Mouse (Mus musculus): ENCODE data around the gene Hoxb9. TPM values are rescaled to one million over a fixed set of nuclear protein-coding genes. Genes with fewer than 3 reads are reported as not detected.
A peak's percentile ranks its signal among the peaks of the same experiment; 100 is the strongest.

The Hoxb9 gene
- 202 and 263 TPM in 2 replicates for total RNA-seq (2021)
- long read RNA-seq, partial matches to known transcripts, result 0 of 4 reads
- long read RNA-seq, other reads (novel, unspliced or antisense), result 3 of 4 reads

DNA sequence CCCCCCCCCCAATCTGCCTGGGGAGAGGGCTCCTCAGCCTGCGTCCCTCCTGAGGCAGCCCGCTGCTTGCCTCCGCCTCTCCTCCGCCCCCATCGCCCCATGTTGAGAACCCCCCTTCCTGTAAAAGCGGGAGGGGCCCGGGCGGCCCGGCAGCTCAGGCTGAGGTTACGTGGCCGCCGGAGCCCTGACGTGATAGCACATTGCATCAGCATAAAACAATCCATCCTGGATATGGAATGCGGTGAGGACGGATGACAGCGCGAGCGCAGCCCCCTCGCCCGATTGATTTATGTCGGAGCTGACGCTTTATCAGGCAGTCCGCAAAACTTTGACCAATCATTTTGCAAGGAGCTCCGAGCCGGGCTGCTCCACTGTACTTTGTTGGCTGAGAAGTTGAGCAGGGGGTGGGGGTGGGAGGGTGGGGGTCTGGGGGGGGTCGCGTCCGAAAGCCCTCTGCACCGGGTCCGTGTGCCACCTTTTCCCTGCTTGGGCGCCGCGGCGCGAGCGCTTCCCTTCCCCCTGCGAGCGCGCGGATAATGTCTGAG lies at the start of gene Hoxb9:
Gene Hoxb9, plus strand, starts transcription at position 462 of the 545 bp plus-strand sequence.
- peak; percentile 89 for DNase-seq

DNA sequence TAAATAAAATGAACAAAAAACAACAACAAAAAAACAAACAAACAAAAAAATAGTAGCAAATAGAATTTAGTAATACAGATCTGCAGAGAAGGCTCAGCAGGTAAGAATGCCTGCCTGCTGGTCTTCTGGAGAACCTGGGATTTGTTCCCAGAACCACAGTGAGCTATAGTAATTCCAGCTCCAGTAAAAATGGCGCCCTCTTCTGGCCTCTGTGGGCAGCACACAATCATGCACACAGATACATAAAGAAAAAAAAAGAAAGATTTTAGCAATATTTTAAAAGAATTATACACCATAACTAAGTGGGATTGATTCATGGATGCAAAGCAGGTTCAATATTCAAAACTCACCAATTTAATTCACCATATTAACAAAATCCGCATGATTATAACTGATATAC lies 47.4 kb upstream of the Hoxb9 start:
- DNase-seq, result no peak

DNA sequence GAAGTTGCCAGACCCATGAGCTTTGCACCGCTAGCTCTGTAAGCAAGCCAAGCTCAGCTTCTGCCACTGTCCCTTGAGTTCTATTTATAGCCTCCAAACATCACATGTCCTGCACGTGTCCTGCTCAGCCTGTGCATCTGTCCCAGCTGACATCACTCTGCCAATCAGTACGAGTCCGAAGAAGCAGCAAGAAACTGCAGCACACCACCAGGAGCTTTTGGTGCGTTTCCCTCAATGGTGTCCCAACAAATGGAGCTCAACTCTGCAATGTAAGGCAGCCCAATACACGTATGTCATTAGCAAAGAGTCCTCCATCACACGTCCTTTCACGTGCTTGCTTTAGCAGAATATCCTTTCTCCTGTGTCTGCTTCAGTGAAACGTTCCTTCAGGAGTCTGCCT lies 43.6 kb upstream of the Hoxb9 start:
- DNase-seq, result no peak

DNA sequence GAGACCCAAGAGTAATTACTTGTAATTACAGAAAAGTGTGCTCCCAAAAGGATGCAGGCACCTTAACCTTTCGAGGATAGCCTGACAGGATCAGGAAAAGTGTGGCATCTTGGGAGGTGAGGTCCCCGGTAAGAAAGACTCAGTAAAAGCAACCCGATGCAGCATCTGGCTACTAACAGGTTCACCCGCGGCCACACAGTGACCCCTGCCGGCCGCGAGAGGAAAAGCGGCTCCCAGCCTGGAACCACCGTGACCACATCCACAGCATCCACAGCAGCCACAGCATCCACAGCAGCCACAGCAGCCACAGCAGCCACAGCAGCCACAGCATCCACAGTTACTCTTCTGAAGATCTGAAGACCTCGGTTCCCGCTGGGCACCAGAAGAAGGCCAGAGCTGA lies 36.4 kb upstream of the Hoxb9 start:
- DNase-seq, result peak; percentile 65

DNA sequence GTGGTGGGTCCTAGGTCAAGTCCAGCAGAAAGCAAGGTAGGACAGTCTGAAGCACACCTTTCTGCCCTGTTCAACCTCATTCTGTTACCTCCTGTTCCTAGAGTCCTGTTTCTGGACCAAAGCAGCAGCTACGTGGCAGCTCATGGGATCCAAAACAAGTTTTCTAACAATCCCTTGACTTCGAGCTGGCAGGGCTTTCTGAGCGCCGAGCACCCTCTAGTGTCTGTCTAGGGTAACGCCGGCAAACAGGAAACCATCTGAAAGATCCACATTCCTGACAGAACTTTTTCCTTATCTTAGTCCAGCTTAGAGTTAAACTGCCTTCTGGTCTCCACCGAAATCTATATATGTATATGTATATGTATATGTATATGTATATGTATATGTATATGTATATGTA lies 31.0 kb upstream of the Hoxb9 start:
- DNase-seq, result peak; percentile 53

DNA sequence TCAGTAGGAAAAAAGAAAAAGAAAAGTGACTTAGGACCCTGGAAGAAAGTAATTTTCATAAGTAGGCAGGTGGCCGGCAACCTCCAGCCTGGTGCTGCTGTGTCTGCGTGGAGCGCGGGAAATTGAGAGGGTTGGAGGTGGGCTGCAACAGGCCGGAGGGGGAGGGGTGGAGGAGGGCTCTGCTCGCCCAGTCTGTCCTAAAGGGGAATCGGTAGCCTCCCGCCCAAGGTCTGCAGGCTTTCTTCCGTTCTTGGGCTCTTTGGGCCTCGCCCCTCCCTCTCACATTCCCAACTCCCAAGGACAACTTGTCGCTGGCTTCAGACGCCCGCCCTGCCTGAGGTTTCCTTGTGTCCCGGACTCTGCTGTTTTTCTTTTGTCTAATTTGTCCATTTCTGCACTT lies 20.4 kb upstream of the Hoxb9 start:
- DNase-seq, result peak; percentile 68

DNA sequence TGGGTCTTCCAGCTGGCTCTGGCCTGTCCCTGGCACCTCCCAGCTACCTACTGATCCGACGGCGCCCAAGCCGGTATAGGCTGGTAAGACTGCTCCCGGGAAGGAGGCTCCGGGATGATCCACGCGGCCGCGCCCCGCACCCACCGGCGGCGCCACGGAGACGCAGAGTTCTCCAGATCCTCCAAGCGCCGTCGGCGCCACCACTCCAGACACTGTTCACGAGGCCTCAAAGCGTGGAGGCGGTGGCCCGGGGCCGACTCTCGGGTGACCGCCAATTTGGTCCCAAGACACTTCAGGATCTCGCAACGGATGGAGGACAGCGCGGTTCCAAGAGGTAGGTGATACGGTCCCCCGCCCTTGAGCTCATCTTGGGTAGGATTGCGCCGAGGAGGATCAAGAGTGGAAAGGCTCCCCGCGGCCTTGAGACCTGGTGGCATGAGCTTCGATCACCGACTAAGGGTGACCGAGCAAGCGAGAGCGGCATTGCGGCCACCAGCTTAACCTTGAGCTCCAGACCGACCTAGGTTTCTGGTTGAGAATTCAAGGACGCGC lies 19.7 kb upstream of the Hoxb9 start:
- DNase-seq, result peak; percentile 49

DNA sequence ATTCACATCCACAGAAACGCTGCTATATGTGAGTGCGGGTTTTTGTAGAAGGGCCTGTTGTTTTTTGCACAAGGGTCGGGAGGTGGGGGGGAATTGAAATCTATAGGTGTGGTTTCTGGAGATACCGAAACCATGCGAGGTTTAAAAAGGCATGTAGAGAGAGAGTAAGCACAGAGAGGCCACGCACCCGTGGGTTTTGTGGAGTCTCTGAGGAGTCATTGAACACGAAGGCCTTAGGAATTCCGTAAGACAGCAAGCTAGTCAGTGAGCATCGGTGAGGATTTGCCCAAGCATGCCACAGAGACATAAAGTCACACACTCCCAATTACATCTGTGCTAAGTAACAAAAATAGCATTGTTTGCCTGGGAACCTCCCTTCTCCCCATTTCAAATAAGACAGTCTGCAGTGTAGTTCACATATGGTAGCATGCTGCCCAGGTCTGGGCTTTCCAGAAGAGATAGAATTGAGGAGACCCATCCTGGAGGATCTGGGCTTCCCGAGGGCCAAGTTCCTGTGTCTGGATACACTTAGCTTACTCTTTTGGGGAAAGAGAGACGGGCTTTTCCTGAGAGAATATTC lies 18.6 kb upstream of the Hoxb9 start:
- DNase-seq, result no peak

DNA sequence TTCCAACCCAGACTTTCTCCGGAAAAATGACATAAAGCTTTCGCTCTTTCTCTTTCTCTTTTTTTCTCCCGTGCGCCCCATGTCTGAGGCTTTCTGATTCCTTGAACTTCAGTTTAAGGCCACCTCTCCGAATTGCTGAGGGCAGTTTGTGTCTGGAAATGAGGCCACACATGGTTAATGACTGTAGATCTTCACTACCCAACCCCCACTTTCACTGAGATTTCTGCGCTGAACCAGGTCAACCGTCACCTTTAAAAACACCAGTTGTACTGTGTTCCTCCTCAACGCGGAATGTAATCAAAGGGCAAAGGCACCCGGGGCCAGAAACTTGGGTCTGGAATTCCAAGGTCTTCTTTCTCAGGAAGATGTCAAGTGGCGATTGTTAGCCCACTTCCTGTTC lies 17.0 kb upstream of the Hoxb9 start:
- DNase-seq, result no peak

DNA sequence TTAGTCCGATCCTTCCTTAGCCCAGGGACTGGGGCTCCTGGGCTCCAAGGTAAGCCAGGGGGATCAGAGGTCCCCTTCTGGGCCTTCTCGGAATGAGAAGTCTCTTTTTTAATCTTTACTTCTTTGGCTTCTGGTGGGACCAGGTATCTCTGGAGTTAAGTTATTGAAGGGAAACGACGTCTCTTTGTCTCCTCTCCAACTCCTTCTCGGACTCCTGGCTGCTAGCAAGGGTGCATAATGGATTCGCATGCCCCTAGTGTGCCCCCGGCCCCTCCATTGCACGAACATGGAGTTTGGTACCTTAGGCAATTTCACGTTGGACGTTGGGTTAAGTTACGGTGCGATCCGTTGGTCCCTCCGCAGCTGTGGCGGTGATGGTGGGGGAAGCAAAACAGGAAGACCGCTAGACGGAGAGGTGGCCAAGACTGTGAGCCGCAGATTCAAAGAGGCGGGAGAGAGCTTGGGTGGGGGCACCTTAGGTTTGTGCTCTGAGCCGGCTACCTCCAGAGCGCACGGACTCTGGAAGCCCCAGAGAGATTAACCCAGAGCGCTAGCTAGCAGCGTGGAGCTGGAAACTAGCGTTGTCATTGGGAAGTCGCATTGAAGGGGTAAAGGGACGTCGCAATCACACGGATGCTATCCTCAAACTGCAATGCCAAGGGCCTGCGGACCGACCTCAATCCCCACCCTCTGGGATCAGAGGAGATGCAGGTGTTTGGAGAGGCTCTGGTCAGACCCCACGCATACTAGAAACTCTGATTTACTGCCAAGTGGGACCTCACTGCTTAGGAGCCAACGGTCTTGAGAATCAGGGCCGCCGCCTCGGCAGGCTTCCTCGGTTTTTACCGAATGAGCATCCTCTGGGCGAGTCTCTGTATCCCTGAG lies 15.9 kb upstream of the Hoxb9 start:
- no peak for DNase-seq

DNA sequence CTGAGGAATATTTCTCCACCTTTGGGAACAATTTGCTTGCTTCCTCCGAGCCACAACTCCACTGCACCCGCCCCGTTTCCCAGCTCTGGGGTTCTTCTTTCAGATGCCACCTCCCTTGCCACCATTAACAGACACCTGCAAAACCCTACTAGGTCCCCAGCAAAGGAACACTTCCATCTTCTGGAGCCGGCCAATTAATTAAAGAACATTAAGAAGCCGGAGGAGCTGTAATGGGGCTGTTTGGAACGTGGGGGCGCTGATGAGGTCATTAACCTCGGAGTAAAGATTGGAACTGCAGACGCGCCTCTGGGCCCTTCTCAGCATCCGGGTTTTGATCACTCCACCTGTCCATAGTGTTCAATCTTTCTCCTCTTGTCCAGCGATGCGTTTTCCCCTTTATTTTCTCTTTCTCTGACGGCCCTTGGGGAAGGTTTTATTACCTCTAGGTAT lies 15.2 kb upstream of the Hoxb9 start:
- DNase-seq, result no peak

DNA sequence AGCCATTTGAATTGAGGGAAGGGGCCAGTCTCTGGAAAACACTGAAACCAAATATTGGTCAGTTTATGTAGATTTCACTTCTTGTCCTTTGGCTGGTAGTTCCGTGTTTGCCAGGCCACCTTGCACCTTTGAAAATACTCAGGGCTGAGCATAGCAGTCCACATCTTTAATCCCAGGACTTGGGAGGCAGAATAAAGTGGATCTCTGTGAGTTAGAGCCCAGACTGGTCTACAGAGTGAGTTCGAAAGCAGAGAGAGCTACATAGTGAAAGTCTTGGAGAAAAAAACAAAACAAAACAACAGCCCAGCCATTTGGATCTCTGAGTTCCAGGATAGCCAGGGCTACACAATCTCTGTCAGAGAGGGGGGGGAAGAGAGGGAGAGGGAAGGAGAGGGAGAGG lies 14.1 kb upstream of the Hoxb9 start:
- no peak for DNase-seq

DNA sequence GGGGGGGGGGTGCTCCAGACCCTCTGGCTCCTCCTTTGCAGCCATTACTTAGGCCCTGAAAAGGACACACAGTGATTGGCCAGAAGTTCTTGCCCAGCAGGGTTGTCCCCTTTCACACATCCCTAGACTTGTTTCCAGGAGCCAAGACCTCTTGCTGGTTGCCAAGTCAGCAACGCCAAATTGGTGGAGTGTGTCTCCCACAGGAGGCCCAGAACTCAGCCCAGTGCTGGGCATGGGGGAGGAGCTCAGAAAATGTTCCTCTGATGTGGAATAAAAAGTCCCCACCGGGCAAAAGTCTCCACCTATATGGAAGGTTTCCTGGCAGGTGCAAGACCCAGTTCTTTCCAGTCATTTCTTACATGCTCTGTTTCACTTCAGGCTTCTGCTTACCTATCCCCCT lies 12.2 kb upstream of the Hoxb9 start:
- DNase-seq, result no peak

DNA sequence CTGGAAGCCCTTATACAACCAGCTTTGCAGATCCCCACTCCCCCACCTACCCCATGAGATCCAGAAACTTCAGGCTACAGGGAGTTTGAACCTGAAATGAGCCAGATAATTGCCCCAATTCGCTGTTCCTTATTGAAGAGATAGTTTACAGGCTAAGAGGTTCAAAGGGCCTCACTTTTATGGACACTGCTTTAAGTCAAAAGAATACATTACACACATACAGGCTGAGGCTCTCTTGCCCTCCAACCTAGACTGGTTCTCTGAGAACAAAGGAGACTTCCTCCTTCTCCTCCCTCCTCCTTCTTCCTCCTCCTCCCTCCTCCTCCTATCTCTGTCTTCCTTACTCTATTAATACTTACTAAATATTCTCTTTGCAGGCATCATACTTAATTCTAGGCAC lies 11.7 kb upstream of the Hoxb9 start:
- DNase-seq, result no peak

DNA sequence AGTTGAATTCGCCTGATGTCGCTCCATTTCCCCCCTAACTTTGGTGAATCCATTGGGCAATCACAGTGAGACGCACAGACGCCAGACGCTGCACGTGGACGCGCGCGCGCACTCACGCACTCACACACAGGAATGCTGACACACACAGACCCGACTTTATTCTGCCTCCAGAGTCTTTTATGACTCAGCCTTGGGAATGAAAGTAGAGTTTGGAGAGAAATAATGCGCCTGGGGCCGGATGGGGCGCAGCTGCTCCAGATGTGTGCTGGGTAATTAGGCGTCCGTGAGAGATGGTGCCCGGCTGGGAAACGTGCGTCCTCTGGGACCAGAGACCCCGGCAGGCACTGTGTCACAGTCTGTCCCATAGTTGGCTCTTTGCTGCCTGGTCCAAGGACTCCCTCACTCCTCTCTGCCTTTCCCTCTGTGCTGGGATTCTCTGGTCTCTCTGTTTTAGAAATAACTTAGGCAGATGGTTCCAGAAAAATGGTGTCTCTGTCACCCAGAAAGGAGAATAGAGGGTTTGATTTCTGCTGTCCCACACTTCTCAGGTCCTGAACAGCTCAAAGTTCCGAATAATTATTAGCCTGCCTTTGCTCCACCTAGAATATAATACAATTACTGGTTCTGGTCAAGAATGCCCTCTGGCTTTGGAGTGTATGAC lies 10.8 kb upstream of the Hoxb9 start:
- DNase-seq, result peak; percentile 80

DNA sequence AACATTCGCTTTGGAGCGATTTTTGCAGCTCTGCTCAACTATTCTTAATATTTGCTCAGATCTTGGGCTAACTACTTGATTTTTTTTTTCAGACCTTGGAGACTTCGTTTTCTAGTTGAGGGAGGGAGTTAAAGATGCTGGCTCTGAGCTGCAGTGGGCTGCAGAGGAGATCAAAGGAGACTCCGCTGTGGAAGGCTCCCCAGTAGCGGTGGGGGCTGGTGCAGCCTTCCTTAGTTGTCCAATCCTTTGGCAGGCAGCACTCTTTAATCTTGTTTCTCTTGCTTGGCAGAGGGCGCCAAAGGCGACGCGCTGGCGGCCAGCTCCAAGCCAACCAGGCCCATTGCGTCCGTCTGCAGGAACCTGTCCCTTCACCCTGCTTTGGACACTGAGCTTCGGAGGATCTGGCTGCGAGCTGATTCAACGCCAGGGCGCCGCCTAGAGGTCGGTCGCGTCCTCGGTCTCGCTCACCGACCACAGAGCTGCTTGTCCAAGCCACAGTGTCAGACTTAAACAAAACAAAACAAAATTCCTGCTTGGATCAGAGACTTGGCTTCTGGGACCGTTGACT lies 9.8 kb upstream of the Hoxb9 start:
- peak; percentile 91 for DNase-seq

DNA sequence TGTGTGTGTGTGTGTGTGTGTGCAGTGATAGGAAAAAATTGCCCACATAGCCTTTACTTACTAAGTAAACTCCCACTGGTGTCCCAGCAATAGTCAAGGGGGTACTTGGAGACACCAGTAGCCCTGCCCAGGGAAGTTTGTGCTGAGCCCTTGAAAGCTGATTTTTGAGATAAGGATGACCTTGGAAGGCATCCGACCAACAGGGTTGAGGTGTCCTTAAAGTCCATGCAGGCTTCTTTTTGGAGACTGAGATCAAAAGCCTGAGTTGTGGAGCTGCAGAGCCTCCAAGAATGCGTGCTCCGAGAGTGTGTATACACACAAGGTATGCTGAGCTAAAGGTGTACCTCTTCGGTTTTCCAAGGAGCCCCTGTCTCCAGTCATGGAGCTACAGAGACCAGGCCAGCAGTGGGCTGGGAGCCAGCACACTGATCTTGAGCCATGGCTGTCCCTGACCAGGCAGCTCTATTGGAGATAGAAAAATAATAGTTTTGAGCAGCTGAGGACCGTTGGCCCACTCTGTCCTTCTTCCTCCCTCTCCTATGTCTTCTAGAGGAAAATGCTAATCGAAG lies 8.9 kb upstream of the Hoxb9 start:
- peak; percentile 73 for DNase-seq

DNA sequence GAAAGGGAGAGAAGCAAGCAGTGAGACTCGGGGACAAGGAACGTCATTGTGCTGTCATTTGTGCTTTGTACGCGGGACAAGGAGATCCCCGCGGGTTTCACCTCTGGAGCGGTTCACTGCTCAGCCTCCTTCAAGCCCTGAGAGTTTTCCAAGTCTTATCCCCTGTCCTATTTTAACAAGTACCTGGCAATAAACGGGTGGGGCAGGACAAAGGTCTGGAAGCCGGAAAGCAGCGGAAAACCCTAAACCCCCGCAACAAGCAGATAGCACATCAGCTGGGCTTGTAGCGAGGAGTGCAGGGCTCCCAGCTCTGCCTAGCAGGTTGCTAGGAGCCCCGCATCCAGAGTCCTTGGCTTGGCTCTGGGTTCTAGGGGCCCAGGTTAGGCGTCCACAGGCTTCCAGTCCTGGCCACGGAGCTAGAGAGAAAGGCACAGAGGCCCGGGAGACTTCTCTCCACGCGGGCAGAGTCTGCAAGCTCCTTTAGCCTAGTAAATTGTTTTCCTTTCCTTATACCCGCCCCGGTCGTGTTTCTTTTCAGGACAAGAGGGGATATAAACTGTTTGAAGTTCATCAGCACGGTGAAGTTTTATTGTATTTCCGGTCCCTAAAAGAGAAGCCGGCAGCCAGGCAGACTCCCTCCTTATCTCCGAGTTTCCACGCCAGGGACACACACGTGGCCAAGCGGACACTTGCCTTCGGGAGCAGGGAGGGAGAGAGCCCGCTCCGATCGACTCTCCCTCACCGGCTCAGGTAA lies 7.4 kb upstream of the Hoxb9 start:
- no peak for DNase-seq

DNA sequence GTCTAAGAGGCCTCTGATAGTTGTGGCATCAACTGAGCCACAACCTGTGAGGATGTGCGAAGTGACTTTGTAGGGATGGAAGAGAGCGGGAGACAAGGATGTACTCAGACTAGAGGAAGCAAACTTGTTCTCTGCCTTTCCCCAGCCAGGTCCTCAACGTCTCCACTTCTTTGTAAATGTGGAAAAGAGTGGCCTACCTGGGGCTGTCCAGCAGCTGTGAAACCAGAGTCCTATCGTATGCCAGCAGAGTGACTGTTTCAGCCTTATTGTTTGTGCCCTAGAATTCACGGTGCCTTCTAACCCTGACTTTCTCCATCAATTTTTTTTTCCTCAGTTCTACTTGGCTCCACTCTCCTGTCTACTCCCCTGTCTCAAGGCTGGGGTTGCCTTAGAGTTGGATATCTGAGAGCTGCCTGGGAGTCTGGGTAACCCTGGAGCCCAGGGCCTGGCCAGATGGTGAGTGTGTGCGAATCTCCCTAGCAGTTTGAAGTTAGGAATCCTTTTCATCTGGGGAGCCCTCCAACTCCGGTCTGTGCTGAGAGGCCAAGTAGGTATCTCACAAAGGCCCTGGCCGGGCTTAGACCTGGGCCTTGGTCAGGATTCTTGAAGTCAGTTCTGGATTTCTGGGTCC lies 6.8 kb upstream of the Hoxb9 start:
- DNase-seq, result no peak

DNA sequence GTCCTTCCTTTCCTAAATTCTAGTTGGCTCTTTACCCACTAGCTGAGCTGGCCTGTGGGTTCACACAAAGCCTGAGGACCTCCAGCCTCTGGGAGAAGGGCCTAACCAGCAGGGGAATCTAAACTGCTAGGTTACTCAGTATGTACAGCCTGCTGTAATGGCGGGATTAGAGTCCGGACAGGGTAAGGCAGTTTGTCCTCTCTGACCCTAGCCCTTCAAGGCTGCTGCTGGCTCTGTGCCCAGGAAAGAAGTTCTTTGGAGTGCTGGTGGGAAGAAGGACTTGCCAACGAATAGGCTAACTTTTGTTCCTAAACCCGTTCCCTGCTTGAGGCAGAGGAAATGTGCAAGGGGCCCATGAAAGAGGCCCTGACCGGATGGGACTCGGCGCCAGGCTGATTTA lies 5.3 kb upstream of the Hoxb9 start:
- DNase-seq, result peak; percentile 80
